Mouse (Mus musculus): Measurements from ENCODE around the gene Rfx1. TPM values are rescaled to one million over a fixed set of nuclear protein-coding genes. Genes with fewer than 3 reads are reported as not detected.

The Rfx1 gene
- polyA plus RNA-seq, 1 experiment: not detected

DNA sequence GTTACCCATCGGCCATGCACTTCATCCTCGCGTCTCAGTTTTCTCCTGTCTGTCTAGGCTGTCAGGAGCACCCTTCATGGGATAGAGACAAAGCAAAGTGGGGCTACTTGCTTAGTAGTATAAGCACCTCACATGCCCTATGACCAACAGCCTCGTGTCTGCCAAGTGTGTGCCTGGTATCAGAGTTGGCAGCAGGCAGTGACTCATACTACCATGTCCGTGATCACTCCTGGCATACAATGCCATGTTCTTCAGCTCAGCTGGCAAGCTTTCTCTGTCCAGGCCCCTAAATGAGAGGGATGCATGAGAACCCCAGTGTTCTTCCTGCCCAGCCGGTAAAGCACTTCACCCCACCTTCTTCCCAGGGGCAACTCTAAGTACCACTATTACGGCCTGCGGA is 24.0 kb downstream of the Rfx1 start:
- TF ChIP-seq POLR2A (IDR thresholded peaks at IDR 0.05; ENCODE audit: insufficient read depth, low read depth, low read length) (no peak), CTCF (IDR thresholded peaks at IDR 0.05; ENCODE audit: insufficient read depth, low read depth, low read length) (no peak)
- H3K4me3 ChIP-seq (ENCODE audit: insufficient read depth, low read depth, low read length): no peak overlapping the region
- 73% methylated on average over 8 of the region's 8 CpGs for WGBS

DNA sequence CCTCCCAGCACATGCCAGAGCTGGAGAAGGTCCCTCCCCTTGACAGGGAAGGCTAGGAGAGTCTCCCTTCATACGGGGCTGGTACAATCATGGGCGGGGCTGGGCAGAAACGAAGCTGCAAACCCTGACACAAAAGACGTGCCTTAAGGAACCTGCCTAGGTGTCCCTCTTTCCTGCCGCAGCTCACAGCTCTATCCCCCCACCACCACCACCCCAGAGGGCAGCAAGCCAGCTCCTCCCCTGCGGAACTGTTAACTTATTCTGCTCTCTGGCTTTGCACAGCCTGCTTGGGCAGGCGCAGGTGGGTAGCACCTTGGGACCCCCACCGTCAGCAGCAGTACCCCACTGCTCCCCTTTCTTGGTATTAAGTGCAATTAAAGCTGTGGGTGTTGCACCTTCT is 29.4 kb downstream of the Rfx1 start:
- no peaks in the 10 kb centered on the region for H3K4me1 ChIP-seq (ENCODE audit: control insufficient read depth, insufficient read depth, low read length)
- no peak overlapping the region for H3K27ac ChIP-seq (ENCODE audit: insufficient read depth, low read depth, low read length)
- 57% methylated on average over 8 of the region's 8 CpGs for WGBS
- H3K4me3 ChIP-seq (ENCODE audit: insufficient read depth, low read depth, low read length): no peak overlapping the region
- TF ChIP-seq POLR2A (IDR thresholded peaks at IDR 0.05; ENCODE audit: insufficient read depth, low read depth, low read length): no peak
- TF ChIP-seq CTCF (IDR thresholded peaks at IDR 0.05; ENCODE audit: insufficient read depth, low read depth, low read length): no peak

More for the DNA sequence above, 24.0 kb downstream of the Rfx1 start:
- Histone ChIP-seq H3K4me1 (ENCODE audit: control insufficient read depth, insufficient read depth, low read length) (peaks cover 19% of the 10 kb centered on the region), H3K27ac (ENCODE audit: insufficient read depth, low read depth, low read length) (no peak overlapping the region)

DNA sequence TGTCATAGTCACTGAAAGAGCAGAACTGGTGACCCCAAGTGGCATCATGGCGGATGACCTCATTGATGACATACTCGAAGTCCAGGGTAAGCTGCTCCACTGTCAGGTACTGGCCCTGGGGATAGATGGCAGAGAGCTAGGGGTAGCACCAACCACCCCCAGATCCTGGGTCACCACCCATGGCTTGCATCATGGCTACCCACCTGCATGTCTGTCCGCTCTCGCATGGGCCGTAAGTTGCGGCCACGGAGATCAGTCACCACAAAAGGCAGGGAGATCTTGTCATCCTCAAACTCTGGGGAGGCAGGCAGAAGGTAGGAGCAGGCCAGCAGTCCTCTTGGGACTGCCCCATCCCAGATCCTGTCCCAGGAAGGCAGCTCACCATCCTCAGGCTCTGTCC is 31.7 kb downstream of the Rfx1 start:
- peaks cover 11% of the 10 kb centered on the region for H3K4me1 ChIP-seq (ENCODE audit: control insufficient read depth, insufficient read depth, low read length)
- H3K27ac ChIP-seq (ENCODE audit: insufficient read depth, low read depth, low read length): no peak overlapping the region
- 90% methylated on average over 7 of the region's 7 CpGs for WGBS
- H3K4me3 ChIP-seq (ENCODE audit: insufficient read depth, low read depth, low read length): no peak overlapping the region
- TF ChIP-seq CTCF (IDR thresholded peaks at IDR 0.05; ENCODE audit: insufficient read depth, low read depth, low read length): no peak
- no peak for TF ChIP-seq POLR2A (IDR thresholded peaks at IDR 0.05; ENCODE audit: insufficient read depth, low read depth, low read length)

DNA sequence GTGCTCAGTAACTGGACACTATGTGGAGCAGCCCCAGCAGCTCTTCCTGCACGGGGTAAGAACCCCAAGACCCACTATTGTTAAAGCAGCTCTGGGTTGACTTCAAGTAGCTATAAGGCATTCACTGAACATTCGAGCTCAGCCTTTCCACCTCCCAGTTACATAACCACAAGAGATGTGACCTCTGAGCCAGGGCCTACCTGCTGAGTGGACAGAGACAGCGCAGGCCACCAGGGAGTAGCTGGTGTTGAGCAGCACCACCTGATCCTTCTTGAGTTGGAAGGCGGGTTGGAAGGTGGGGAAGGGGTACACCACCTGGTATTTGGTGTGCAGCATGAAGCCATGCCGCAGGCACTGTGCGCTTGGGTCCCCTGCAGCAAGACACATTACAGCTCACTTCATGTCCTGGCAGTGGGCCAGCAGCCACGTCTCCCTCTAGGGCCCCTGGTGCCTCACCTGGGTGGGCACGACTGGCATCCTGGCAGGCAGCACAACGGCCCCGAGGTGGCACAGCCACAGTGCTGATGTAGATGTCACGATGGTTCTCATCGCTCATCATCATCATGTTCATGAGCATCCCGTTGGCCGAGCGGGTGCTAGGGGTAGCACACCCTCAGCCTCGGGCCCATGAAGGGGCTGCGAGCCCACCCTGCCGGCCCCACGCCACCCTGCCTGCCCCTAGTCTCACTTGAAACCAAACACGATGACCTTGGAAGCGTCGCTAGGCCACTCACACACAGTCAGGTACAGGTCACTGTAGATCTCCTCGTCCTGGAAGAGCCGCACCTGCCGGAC is 35.0 kb downstream of the Rfx1 start:
- Histone ChIP-seq H3K4me1 (ENCODE audit: control insufficient read depth, insufficient read depth, low read length) (peaks cover 17% of the 10 kb centered on the region), H3K4me3 (ENCODE audit: insufficient read depth, low read depth, low read length) (no peak overlapping the region), H3K27ac (ENCODE audit: insufficient read depth, low read depth, low read length) (no peak overlapping the region)
- no peak for TF ChIP-seq CTCF (IDR thresholded peaks at IDR 0.05; ENCODE audit: insufficient read depth, low read depth, low read length)
- TF ChIP-seq POLR2A (IDR thresholded peaks at IDR 0.05; ENCODE audit: insufficient read depth, low read depth, low read length): no peak
- 86% methylated on average over 25 of the region's 25 CpGs for WGBS

DNA sequence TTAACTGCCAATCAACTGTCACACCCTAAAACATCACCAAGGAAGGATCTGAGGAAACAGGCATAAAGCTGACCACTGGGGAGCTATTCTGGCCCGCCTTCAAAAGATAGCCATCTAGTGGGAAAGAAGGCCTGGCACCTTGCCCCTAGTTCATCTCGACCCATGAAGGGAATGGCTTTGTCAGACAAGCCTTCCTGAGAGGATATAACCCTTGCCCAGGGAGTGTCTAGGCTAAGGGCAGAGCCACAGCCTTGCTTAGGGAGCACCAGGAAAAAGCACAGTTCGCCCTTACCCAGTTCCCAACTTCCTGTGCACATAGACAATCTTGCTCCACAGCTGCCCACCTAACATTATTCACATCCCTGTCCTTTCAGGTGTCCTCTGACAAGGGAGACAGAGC is 37.0 kb downstream of the Rfx1 start:
- WGBS: 29% methylated on average over 3 of the region's 3 CpGs
- H3K27ac ChIP-seq (ENCODE audit: insufficient read depth, low read depth, low read length): no peak overlapping the region
- peak overlapping the region; percentile 77 for H3K4me3 ChIP-seq (ENCODE audit: insufficient read depth, low read depth, low read length)
- TF ChIP-seq CTCF (IDR thresholded peaks at IDR 0.05; ENCODE audit: insufficient read depth, low read depth, low read length): no peak
- TF ChIP-seq POLR2A (IDR thresholded peaks at IDR 0.05; ENCODE audit: insufficient read depth, low read depth, low read length): no peak
- peaks cover 17% of the 10 kb centered on the region for H3K4me1 ChIP-seq (ENCODE audit: control insufficient read depth, insufficient read depth, low read length)

DNA sequence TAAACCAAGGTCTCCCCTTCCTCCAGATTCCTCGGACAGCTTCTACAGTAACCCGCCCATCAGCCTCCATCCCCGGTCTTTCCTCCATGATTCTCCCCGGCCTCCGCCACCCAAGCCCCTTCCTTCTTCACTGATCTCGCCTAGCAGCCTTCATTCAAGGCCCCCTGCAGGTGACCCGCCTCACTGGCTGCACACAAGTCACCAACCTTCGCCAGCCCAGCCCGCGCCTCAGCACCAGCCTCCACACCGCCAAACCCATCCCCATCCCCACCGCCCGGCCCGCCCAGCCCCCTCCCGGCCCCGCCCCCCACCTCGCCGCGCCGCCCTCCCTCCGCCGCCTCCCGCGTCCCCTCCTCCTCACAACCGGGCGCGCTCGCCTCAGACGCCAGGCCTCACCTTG is 37.6 kb downstream of the Rfx1 start:
- TF ChIP-seq CTCF (IDR thresholded peaks at IDR 0.05; ENCODE audit: insufficient read depth, low read depth, low read length): 0 out of 2 replicates have a peak, but pooled peaks have one; percentile 12
- no peak for TF ChIP-seq POLR2A (IDR thresholded peaks at IDR 0.05; ENCODE audit: insufficient read depth, low read depth, low read length)
- Histone ChIP-seq H3K4me3 (ENCODE audit: insufficient read depth, low read depth, low read length) (peak overlapping the region; percentile 77), H3K4me1 (ENCODE audit: control insufficient read depth, insufficient read depth, low read length) (peaks cover 17% of the 10 kb centered on the region), H3K27ac (ENCODE audit: insufficient read depth, low read depth, low read length) (no peak overlapping the region)
- under 1% methylated on average over 29 of the region's 29 CpGs for WGBS

DNA sequence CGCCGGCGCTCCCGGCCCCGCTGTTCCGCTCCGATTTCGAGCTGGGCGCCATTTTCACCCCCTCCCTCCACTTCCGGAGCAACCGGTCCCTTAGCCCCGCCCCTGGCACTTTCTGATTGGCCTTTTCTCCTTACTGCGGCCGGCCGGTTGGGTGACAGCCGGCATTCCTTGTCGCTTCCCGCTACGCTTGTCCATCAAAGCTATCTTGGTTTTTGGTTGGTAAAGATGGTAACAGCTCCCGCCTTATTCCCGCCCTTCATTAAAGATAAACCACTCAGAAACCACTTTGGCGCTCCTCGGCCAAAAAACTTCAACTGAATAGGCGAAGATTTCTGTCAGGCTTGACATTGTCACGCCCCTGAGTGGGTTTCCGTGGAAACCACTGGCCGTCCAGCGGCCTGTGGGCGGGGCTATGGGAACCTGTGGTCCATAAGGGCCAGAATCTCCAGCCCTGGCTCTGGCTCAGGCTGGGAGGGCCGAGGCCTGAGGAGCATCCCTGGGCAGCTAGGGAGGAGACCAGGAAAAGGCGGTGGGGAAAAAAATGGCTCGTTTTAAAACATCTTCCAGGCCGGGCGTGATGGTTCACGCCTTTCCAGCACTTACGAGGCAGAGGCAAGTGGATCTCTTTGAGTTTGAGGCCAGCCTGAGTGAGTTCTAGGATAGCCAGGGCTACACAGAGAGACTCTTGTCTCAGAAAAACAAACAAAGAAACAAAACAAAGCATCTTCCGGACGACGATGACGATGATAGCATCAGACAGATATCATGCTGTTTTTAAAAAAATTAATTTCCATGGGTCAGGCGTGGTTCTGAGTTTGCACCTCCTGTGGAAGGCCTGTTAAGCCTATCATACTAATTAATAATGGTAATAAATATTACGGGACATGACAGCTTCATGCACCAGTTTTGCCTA is 38.3 kb downstream of the Rfx1 start, which contains the start of gene Dcaf15:
TSS of gene Dcaf15 (minus strand) at position 72 of the 913 bp plus-strand sequence.
- TF ChIP-seq POLR2A (IDR thresholded peaks at IDR 0.05; ENCODE audit: insufficient read depth, low read depth, low read length): peak; percentile 55
- TF ChIP-seq CTCF (IDR thresholded peaks at IDR 0.05; ENCODE audit: insufficient read depth, low read depth, low read length): no peak
- Histone ChIP-seq H3K4me1 (ENCODE audit: control insufficient read depth, insufficient read depth, low read length) (peaks cover 17% of the 10 kb centered on the region), H3K4me3 (ENCODE audit: insufficient read depth, low read depth, low read length) (peak within 1 kb of the TSS; percentile 77), H3K27ac (ENCODE audit: insufficient read depth, low read depth, low read length) (peak within 1 kb of the TSS; percentile 79)
- 6% methylated on average over 42 of the region's 42 CpGs for WGBS

DNA sequence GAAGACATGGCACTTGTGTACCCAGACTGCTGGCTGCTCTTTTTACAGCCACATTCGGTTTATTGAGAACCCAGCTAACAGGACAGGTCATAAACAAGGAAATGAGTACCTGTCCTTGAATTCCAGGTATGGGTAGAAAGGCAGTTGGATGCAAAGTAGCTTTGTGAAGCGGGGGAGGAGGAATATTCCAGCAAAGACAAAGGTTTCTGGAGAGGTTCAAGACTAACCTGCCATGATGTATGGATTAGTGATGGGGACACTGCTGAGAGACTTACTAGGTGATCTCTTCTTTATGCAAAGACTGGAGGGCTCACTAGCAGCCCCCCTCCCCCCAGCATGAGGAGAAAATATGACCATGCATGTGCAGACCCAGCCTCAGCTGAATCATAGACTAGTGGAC is 39.0 kb downstream of the Rfx1 start:
- Histone ChIP-seq H3K27ac (ENCODE audit: insufficient read depth, low read depth, low read length) (no peak overlapping the region), H3K4me1 (ENCODE audit: control insufficient read depth, insufficient read depth, low read length) (peaks cover 17% of the 10 kb centered on the region), H3K4me3 (ENCODE audit: insufficient read depth, low read depth, low read length) (no peak overlapping the region)
- TF ChIP-seq POLR2A (IDR thresholded peaks at IDR 0.05; ENCODE audit: insufficient read depth, low read depth, low read length) (no peak), CTCF (IDR thresholded peaks at IDR 0.05; ENCODE audit: insufficient read depth, low read depth, low read length) (no peak)
- WGBS: 83% methylated on average over 2 of the region's 2 CpGs
